Mouse (Mus musculus) cortical plate, adult 2 months (tissue): ENCODE measurements around the gene Snx19.

Experiments used
- CTCF ChIP-seq: fragments of 200-500 bp; IDR thresholded peaks from 2 replicates; pipeline ENCODE4 v1.5.1; 2011; ENCODE audit warnings: mild to moderate bottlenecking, control low read depth, low read length; ENCODE audit not compliant: insufficient read depth; ENCODE audit errors: extremely low read depth
- POLR2A ChIP-seq: fragments of 200-500 bp; IDR thresholded peaks from 2 replicates; pipeline ENCODE4 v1.6.1; 2011; ENCODE audit warnings: mild to moderate bottlenecking, low read length, control low read depth; ENCODE audit not compliant: insufficient read depth; ENCODE audit errors: extremely low read depth

DNA sequence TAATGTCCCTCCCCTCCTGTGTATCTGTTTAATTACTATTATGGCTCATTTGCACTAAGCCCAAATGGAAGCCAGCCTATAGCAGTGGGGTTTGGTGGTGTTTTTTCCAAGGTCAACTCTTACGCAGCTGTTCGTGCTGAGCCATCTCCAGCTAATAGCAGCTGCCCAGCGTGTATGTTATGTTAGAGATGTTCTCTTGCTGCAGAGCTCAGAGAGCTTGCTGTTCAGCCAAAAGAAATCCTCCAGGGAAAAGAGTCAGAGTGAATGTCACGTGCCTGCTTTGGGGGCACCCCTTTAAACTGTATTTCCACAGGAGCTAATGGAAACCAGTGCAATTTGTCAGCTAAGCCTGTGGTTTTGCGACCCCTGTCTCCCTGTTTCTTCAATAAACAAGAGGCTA is 82.1 kb downstream of the Snx19 start:
- TF ChIP-seq CTCF (no peak), POLR2A (no peak)
